Mouse (Mus musculus): ENCODE results near the gene Wwc2.

Gene Wwc2

DNA sequence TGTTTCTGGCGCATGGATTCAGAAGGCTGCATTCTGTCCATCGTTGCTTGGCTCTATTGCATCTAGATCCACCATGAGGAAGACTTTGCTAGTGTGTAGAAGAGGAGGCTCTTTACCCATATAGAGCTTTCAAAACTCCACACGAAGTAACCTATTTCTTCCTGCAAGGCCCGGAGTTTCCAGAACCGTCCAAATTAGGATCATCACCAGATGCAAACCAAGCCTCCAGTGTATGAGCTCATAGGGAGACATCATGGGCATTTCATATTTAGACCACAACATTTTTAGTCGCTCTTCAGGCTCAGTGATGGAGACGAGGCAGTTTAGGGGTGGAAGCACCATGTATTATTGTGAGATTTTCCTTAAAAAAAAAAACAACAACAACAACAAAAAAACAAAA lies 213.3 kb downstream of the Wwc2 start:
- DNase-seq: no peak

Data from B cell, adult 2 months (primary cell).